Mouse (Mus musculus) heart, embryonic 10.5 days (tissue): Measurements from ENCODE around the gene Gm16253. TPM values are rescaled to one million over a fixed set of nuclear protein-coding genes. Genes with fewer than 3 reads are reported as not detected.
A peak's percentile ranks its signal among the peaks of the same experiment; 100 is the strongest.

Experiments used
- DNase-seq: peaks from one replicate; pipeline ENCODE4 v3.0.0-alpha.2; 2017; ENCODE audit warnings: low spot score
- H3K27ac ChIP-seq: fragments of 300-500 bp; sonication (generic); 2 replicates; pipeline ENCODE4 v1.5.1; 2016; ENCODE audit warnings: mild to moderate bottlenecking
- H3K27me3 ChIP-seq: fragments of 300-500 bp; sonication (generic); 2 replicates; pipeline ENCODE4 v1.6.1; 2016; ENCODE audit warnings: mild to moderate bottlenecking; ENCODE audit not compliant: poor library complexity, insufficient read depth, severe bottlenecking
- H3K36me3 ChIP-seq: fragments of 300-500 bp; sonication (generic); 2 replicates; pipeline ENCODE4 v1.6.1; 2016; ENCODE audit warnings: mild to moderate bottlenecking, moderate library complexity
- H3K4me1 ChIP-seq: fragments of 300-500 bp; sonication (generic); 2 replicates; pipeline ENCODE4 v1.6.1; 2016; ENCODE audit warnings: mild to moderate bottlenecking
- H3K4me3 ChIP-seq: fragments of 300-500 bp; sonication (generic); 2 replicates; pipeline ENCODE4 v1.5.1; 2016; ENCODE audit warnings: mild to moderate bottlenecking, moderate library complexity
- H3K9me3 ChIP-seq: fragments of 300-500 bp; sonication (generic); 2 replicates; pipeline ENCODE4 v1.6.1; 2016; ENCODE audit warnings: mild to moderate bottlenecking, moderate library complexity
- WGBS: fragments of 180-500 bp; shearing (Covaris S2); methylation state at CpG from one replicate; pipeline ENCODE4 v1.1.7; 2016; 5-methylcytosine and 5-hydroxymethylcytosine counted together
- polyA plus RNA-seq: library from polyadenylated mRNA; unstranded; fragments of >200 nt; fragmentation: Nextera tagmentation; extraction: Ambion mirVana; gene quantifications from 2 replicates; pipeline ENCODE4 v1.2.1, GENCODE M21; 2016

Gene Gm16253
- polyA plus RNA-seq, 1 experiment from 2014 or later = 0.88 TPM

DNA sequence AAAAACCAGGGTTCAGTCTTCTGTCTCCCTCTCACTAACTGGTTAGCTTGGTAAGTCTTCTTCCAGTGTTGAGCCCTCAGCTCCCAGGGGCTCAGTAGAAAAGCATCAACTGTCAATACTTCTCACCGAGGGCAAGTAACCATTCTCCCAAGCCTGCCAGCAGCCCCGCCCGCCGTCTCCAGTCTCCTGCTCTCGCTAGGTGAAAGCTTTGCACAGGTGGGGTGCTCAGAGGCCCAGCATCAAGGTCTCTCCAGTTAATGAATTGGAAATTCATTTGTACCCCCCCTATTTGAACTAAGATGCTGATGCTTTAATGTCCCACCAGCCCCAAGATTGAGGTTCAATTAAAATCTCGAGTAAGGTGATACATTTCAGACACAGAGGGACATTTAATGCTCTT is 4.4 kb downstream of the Gm16253 start:
- Histone ChIP-seq H3K27me3 (no peaks in the 10 kb centered on the region), H3K9me3 (no peaks in the 10 kb centered on the region), H3K36me3 (peaks cover 3% of the 10 kb centered on the region; the same call in 1 of the 2 replicates), H3K4me3 (peak overlapping the region; percentile 51), H3K27ac (0 out of 2 replicates have a peak overlapping the region, but pooled peaks have one; percentile 22), H3K4me1 (peaks cover 45% of the 10 kb centered on the region)
- 41% methylated on average over 6 of the region's 6 CpGs for WGBS
- no peak for DNase-seq

DNA sequence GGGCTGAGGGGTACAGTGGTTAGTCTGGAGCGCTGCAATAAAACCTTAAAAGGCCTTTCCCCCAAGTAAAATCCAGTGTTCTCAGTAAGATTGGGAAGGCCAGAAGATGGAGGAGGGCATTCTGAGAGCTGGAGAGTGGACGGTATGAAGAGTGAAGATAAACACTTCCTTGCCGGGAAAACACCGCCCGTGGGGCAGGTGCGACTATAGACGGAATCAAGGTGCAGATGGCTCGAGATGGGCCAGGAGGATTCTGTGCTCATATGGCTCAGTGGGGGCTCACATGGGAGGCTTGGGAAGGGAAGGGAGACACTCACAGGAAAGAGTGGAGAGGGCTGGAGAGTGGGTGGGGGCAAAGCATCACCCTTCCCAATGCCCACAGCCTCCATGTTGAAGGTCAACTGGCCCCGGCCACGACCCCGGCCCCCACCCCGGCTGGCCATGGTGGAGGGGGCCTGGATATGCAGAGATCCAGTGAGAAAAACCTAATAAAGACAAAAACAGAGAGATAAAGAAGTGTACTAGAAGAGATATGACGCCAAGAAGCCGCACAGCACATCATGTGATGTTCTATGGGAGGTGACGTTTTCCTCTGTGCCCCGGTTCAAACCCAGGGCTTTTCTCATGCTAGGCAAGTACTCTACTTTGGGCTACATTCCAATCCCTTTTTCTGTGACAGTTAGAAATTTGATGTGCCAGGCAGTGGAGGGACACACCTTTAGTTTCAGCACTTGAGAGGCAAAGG is 5.2 kb downstream of the Gm16253 start:
- WGBS = 77% methylated on average over 16 of the region's 16 CpGs
- H3K27me3 ChIP-seq = no peaks in the 10 kb centered on the region
- peaks cover 37% of the 10 kb centered on the region for H3K4me1 ChIP-seq
- H3K4me3 ChIP-seq = no peak overlapping the region
- H3K27ac ChIP-seq = no peak overlapping the region
- peaks cover 3% of the 10 kb centered on the region; the same call in 1 of the 2 replicates for H3K36me3 ChIP-seq
- DNase-seq = no peak
- H3K9me3 ChIP-seq = no peaks in the 10 kb centered on the region

DNA sequence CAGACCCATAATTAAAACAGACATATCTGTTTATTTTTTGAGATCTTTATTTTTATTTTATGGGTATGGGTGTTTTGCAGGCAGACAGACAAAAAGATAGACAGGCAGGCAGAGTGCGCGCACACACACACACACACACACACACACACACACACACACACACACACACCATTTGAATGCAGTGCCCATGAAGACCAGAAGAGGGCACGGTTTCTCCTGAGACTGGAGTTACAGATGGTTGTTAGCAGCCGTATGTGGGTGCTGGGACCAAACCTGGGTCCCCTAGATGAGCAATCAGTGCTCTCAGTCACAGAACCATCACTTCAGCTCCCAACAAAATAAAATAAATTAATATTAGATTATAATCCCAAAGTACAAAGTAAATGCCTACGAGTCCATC is 6.6 kb downstream of the Gm16253 start:
- DNase-seq = no peak
- WGBS = 86% methylated on average over 5 of the region's 5 CpGs

DNA sequence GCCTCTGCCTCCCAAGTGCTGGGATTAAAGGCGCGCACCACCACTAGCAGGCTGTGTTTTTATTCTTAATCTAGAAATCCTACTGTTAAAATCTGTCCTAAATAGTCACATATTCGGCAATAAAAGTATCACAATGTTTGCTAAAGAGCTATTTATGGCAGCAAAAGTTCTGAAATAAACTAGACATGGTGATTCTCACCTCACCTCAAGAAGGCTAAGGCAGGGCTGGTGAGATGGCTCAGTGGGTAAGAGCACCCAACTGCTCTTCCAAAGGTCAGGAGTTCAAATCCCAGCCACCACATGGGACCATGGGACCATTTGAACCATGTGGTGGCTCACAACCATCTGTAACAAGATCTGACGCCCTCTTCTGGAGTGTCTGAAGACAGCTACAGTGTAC is 13.9 kb downstream of the Gm16253 start:
- no peak for DNase-seq
- Histone ChIP-seq H3K4me1 (peaks cover 16% of the 10 kb centered on the region), H3K27ac (no peak overlapping the region), H3K4me3 (no peak overlapping the region), H3K9me3 (no peaks in the 10 kb centered on the region), H3K27me3 (peaks cover 10% of the 10 kb centered on the region), H3K36me3 (peaks cover 8% of the 10 kb centered on the region)
- WGBS = 75% methylated on average over 4 of the region's 4 CpGs

More for the DNA sequence above, 6.6 kb downstream of the Gm16253 start:
- Histone ChIP-seq H3K9me3 (no peaks in the 10 kb centered on the region), H3K36me3 (peaks cover 3% of the 10 kb centered on the region; the same call in 1 of the 2 replicates), H3K27me3 (no peaks in the 10 kb centered on the region), H3K4me3 (no peak overlapping the region), H3K27ac (no peak overlapping the region), H3K4me1 (peaks cover 27% of the 10 kb centered on the region)

DNA sequence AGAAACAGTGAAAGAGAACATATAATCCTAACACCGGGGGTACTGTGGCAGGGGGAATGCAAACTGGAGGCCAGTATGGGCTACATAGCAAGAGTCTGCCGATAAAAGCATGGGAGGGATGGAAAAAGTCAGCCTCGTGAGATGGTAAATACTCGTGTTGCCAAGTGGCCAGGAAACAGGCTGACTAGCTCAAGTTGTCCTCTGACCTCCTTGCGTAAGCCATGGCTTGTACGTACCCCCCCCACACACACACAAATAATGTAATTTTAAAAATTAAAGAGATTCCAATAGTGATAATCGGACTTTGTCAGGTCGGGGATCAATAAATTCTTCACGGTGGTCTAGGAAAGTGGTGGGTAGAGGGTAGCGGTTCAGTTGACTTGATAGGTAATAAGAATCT is 16.6 kb downstream of the Gm16253 start:
- H3K4me1 ChIP-seq = peaks cover 43% of the 10 kb centered on the region
- peaks cover 20% of the 10 kb centered on the region for H3K27me3 ChIP-seq
- H3K4me3 ChIP-seq = peak overlapping the region; percentile 76
- H3K36me3 ChIP-seq = peaks cover 8% of the 10 kb centered on the region
- peak overlapping the region; percentile 91 for H3K27ac ChIP-seq
- under 1% methylated on average over 10 of the region's 10 CpGs for WGBS
- H3K9me3 ChIP-seq = no peaks in the 10 kb centered on the region
- no peak for DNase-seq

DNA sequence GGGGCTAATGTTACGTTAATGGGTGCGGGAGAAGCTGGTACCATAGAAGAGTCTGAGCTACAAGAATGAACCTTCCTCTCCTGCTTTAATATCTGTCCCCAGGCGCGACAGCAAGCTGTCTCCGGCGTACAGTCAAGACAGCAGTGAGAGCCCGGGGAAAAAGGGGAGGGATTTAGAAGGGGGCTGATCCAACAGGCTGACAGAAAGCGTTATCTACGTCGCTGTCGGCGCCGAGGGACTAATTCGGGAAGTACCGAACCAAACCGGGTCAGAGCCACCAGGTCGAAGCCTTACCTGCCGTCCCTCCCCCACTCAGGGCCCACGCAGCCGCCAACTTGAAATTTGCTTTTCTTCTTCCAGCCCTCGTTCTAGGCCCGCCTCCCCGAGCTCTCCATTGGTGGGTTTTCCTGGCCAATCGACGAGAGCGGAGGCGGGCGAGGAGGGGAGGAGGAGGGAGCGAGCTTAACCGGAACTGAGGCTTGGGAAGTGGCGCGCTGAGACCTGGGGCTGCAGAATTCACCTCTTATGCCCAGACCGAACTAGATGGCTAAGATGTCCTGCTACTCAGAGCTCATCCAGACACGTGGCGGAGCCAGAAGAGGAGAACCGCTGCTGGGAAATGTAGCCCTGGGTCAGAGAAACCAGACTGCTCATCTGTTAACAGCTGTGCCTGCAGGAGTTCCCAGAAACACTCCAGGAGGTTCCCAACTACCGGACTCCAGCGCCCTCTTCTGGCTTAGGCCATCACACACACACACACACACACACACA is 17.2 kb downstream of the Gm16253 start, which contains the start of gene Polr3gl:
Gene Polr3gl (minus strand): TSS at position 392 of the 771 bp plus-strand sequence.
- no peaks in the 10 kb centered on the region for H3K9me3 ChIP-seq
- WGBS = under 1% methylated on average over 38 of the region's 38 CpGs
- DNase-seq = peak; percentile 97
- peaks cover 8% of the 10 kb centered on the region for H3K36me3 ChIP-seq
- peaks cover 20% of the 10 kb centered on the region for H3K27me3 ChIP-seq
- H3K4me3 ChIP-seq = peak within 1 kb of the TSS; percentile 76
- H3K27ac ChIP-seq = peak within 1 kb of the TSS; percentile 91
- H3K4me1 ChIP-seq = peaks cover 48% of the 10 kb centered on the region

DNA sequence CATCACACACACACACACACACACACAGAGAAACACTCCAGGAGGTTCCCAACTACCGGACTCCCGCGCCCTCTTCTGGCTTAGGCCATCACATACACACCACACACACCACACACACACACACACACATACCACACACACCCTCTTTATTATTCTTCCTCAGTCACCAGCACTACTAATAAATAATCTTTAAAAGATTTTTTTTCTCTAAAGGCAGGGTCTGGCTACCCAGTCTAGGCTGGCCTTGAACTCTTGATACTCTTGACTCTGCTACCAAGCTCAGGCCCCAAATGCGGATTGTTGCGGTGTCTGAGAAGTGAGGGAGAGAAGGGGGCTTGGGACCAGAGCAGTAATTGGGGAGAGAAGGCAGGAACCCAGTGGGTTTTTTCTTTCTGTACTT is 18.1 kb downstream of the Gm16253 start:
- no peak overlapping the region for H3K27ac ChIP-seq
- H3K36me3 ChIP-seq = peaks cover 5% of the 10 kb centered on the region
- no peak overlapping the region for H3K4me3 ChIP-seq
- no peaks in the 10 kb centered on the region for H3K9me3 ChIP-seq
- H3K27me3 ChIP-seq = peaks cover 28% of the 10 kb centered on the region
- peaks cover 48% of the 10 kb centered on the region for H3K4me1 ChIP-seq
- 71% methylated on average over 5 of the region's 5 CpGs for WGBS
- DNase-seq = no peak

DNA sequence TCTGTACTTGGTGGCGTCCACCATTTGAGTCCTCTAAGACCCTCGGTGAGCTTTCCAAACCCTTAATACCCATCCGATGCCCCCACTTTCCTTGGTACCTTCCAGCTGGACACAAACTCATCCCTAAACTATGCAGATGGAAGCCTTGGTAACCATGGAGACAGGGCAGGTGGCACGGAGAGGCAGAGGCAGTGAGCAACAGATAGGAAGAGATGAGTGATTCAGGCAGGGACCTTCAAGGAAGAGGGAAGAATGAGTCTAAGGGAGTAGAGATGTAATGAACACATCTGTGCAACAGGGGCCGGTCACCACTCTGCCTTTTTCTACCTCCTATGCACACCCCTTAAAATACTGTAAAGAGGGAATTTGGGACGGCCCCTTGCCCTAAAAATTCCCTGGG is 18.9 kb downstream of the Gm16253 start:
- H3K36me3 ChIP-seq = no peaks in the 10 kb centered on the region
- no peak for DNase-seq
- WGBS = 24% methylated on average over 6 of the region's 6 CpGs
- peak overlapping the region; percentile 71 for H3K4me3 ChIP-seq
- peaks cover 28% of the 10 kb centered on the region for H3K27me3 ChIP-seq
- no peaks in the 10 kb centered on the region for H3K9me3 ChIP-seq
- H3K4me1 ChIP-seq = peaks cover 48% of the 10 kb centered on the region
- peak overlapping the region; percentile 90; the same call in 1 of the 2 replicates for H3K27ac ChIP-seq

DNA sequence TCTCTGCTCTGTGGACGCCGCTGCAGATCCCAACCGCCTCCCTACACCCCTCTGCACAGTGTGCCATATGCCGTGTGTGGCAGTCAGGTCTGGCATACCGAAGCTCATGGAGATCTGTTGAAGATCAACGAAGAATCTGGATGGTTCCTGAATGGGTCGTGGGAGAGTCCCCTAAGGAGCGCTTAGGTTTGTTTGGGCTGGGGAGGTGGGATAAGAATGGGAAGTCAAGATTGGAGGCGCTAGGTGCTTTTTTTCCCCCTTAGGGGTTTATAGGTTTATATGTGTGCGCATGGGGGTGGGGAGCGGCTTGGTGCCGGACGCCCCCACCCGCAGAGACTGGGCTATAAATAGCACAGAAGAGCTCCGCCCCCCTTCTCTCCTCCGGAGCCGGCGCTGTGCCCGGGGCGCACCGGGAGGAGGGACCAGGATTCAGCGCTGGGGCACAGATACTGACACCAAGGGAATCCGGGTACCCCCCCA is 19.5 kb downstream of the Gm16253 start, which contains the start of gene Ankrd34a:
Gene Ankrd34a (plus strand): TSS at position 409 of the 480 bp plus-strand sequence.
- peak within 1 kb of the TSS; percentile 71 for H3K4me3 ChIP-seq
- no peaks in the 10 kb centered on the region for H3K9me3 ChIP-seq
- no peak for DNase-seq
- peaks cover 28% of the 10 kb centered on the region for H3K27me3 ChIP-seq
- H3K27ac ChIP-seq = peak within 1 kb of the TSS; percentile 90
- WGBS = under 1% methylated on average over 21 of the region's 23 CpGs
- peaks cover 48% of the 10 kb centered on the region for H3K4me1 ChIP-seq
- no peaks in the 10 kb centered on the region for H3K36me3 ChIP-seq

DNA sequence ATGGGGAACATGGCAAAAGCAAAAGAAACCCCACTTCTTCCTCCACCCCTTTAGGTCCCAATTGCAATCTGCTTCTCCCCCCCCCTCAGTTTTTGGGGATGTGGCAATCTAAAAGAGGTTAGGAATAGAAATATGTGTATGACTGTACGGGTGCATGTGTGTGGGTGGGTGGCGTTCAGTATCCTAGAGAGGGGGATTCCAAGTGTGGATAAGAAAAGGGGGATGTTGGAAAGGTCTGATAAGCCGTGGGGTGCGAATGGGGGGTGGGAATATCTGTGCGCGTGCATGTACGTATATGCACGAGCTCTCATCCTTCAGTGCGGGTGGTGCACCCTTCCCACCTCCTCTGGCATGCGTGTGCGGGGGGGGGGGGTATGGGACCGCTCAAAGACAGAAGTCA is 20.1 kb downstream of the Gm16253 start:
- Histone ChIP-seq H3K9me3 (no peaks in the 10 kb centered on the region), H3K36me3 (no peaks in the 10 kb centered on the region), H3K4me1 (peaks cover 49% of the 10 kb centered on the region), H3K27me3 (peaks cover 28% of the 10 kb centered on the region), H3K27ac (peak overlapping the region; percentile 90), H3K4me3 (peak overlapping the region; percentile 71)
- 2% methylated on average over 11 of the region's 12 CpGs for WGBS
- DNase-seq = no peak

DNA sequence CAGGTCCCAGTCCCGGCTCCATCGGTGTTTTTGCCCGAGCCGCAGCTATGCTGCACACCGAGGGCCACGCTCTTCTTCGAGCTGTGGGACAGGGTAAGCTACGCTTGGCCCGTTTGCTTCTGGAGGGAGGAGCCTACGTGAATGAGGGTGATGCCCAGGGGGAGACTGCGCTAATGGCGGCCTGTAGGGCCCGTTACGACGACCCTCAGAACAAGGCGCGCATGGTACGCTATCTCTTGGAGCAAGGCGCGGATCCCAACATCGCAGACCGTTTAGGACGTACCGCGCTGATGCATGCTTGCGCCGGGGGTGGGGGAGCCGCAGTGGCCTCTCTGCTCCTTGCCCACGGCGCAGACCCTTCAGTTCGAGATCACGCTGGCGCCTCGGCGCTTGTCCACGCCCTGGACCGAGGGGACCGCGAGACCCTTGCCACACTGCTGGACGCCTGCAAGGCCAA is 20.7 kb downstream of the Gm16253 start:
- peak overlapping the region; percentile 90 for H3K27ac ChIP-seq
- WGBS = under 1% methylated on average over 40 of the region's 40 CpGs
- peaks cover 51% of the 10 kb centered on the region for H3K4me1 ChIP-seq

DNA sequence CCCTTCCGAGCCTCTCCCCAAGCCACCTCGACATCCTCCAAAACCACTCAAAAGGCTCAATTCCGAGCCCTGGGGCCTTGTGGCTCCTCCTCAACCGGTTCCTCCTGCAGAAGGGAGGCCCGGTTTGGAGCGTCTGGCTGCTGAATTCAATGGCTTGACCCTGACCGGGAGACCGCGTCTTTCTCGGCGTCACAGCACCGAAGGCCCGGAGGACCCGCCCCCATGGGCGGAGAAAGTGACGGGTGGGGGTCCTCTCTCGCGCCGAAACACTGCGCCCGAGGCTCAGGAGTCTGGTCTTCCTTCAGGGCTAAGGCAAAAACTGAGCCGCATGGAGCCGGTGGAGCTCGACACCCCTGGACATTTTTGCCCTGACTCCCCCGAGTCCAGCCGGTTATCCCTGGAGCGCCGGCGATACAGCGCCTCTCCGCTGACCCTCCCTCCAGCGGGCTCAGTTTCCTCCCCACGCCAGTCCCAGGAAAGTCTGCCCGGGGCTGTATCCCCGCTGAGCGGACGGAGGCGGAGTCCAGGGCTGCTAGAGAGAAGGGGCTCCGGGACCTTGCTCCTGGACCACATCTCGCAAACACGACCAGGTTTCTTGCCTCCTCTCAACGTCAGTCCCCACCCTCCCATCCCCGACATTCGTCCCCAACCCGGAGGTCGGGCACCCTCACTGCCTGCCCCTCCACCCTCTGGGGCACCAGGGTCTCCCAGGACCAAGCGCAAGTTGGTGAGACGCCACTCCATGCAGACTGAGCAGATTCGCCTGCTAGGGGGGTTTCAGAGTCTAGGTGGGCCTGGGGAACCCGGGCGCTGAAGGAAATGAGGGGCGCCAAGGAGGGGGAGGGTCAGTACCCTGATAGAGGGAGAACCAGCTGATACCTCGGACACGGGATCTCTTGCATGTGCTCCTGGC is 21.6 kb downstream of the Gm16253 start:
- Histone ChIP-seq H3K36me3 (no peaks in the 10 kb centered on the region), H3K27ac (peak overlapping the region; percentile 90), H3K4me3 (peak overlapping the region; percentile 71), H3K27me3 (peaks cover 28% of the 10 kb centered on the region), H3K4me1 (peaks cover 52% of the 10 kb centered on the region), H3K9me3 (no peaks in the 10 kb centered on the region)
- WGBS = 2% methylated on average over 54 of the region's 54 CpGs
- peak; percentile 82 for DNase-seq

More for the DNA sequence above, 20.7 kb downstream of the Gm16253 start:
- Histone ChIP-seq H3K4me3 (peak overlapping the region; percentile 71), H3K27me3 (peaks cover 28% of the 10 kb centered on the region), H3K9me3 (no peaks in the 10 kb centered on the region), H3K36me3 (no peaks in the 10 kb centered on the region)
- DNase-seq = no peak
